Mouse (Mus musculus) G1E (cell line): ENCODE results near the gene Grin2a. TPM values are rescaled to one million over a fixed set of nuclear protein-coding genes. Genes with fewer than 3 reads are reported as not detected.

Source experiments
- ATAC-seq: 2 replicates; pipeline ENCODE4 v1.8.0; 2016; ENCODE audit warnings: mild to moderate bottlenecking; ENCODE audit not compliant: insufficient number of reproducible peaks, poor library complexity, low FRiP score, severe bottlenecking; ENCODE audit errors: extremely low read depth
- DNase-seq: peaks from one replicate; pipeline ENCODE4 v3.0.0; 2012; ENCODE audit warnings: low spot score
- H3K27me3 ChIP-seq: 2 replicates; pipeline ENCODE4 v1.6.1; 2012; ENCODE audit warnings: mild to moderate bottlenecking, low read length, inconsistent platforms; ENCODE audit not compliant: insufficient read depth
- H3K36me3 ChIP-seq: replicated peaks from 2 replicates; pipeline ENCODE3; 2012; ENCODE audit warnings: mild to moderate bottlenecking, inconsistent platforms
- H3K4me1 ChIP-seq: 2 replicates; pipeline ENCODE4 v1.6.1; 2012; ENCODE audit warnings: low read depth, low read length, inconsistent platforms, mixed read lengths; ENCODE audit not compliant: insufficient read depth
- H3K4me3 ChIP-seq: 2 replicates; pipeline ENCODE4 v1.5.1; 2012; ENCODE audit warnings: low read depth, mild to moderate bottlenecking, inconsistent platforms, low read length, moderate library complexity, mixed read lengths
- H3K9me3 ChIP-seq: replicated peaks from 2 replicates; pipeline ENCODE4 v1.6.1; 2012; ENCODE audit warnings: inconsistent platforms
- CTCF ChIP-seq: IDR thresholded peaks from 2 replicates; pipeline ENCODE4 v1.5.1; 2012; ENCODE audit warnings: low read depth, low read length, inconsistent platforms, mixed read lengths
- GATA1 ChIP-seq: IDR thresholded peaks from 2 replicates; pipeline ENCODE4 v1.6.1; 2012; ENCODE audit warnings: borderline replicate concordance, low read length, inconsistent platforms, mixed read lengths
- GATA2 ChIP-seq: IDR thresholded peaks from 2 replicates; pipeline ENCODE4 v1.6.1; 2012; ENCODE audit warnings: low read depth, low read length, inconsistent platforms, borderline replicate concordance
- POLR2AphosphoS5 ChIP-seq: IDR thresholded peaks from 2 replicates; pipeline ENCODE4 v1.6.1; 2012; ENCODE audit warnings: low read depth, low read length, inconsistent platforms; ENCODE audit not compliant: insufficient replicate concordance
- TAL1 ChIP-seq: conservative IDR thresholded peaks from 2 replicates; pipeline ENCODE4 v1.6.1; 2012; ENCODE audit warnings: low read depth, low read length, inconsistent platforms, mixed read lengths
- polyA plus RNA-seq: library from polyadenylated mRNA; stranded (reverse); fragments of >175 nt; gene quantifications from 2 replicates; pipeline ENCODE4 v1.2.3, GENCODE M21; 2012
- total RNA-seq, 2 experiments: library from RNA; stranded (forward) in 1 of 2; stranded (reverse) in 1 of 2; fragments of 200-1000 nt in 1 of 2; fragments of >200 nt in 1 of 2; fragmentation: Nextera tagmentation in 1 of 2; gene quantifications; 2 replicates each; pipeline ENCODE4 v1.2.3; 2014 to 2017

The Grin2a gene
- total and polyA plus RNA-seq, 3 experiments = 0.16 TPM; not detected in 2

DNA sequence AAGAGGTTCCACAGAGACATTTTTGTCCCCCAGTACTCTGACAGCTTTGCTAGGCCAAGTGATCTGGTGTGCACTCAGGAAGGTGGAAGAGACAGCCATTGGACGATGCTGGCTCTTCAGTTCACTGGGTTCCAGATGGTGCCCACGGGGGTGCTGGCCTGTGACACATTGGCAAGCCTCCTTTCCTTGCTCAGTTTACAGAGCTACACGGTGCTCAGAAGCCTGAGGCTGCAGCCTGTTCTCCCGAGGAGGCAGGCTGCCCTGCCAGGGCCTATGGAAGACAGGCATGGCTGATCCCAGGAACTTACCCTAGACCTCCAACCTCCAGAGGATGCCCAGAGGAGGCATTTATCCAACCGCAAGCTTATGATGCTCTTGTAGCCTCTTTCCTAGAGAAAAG lies 10.2 kb upstream of the Grin2a start:
- no peaks in the 10 kb centered on the region for H3K36me3 ChIP-seq
- TF ChIP-seq TAL1 = no peak
- no peak for TF ChIP-seq POLR2AphosphoS5
- no peak for TF ChIP-seq GATA1
- TF ChIP-seq GATA2 = no peak
- no peak for TF ChIP-seq CTCF
- no peak for ATAC-seq
- no peak for DNase-seq
- H3K4me1 ChIP-seq = no peaks in the 10 kb centered on the region
- H3K9me3 ChIP-seq = no peaks in the 10 kb centered on the region
- H3K4me3 ChIP-seq = no peak overlapping the region
- no peaks in the 10 kb centered on the region for H3K27me3 ChIP-seq

DNA sequence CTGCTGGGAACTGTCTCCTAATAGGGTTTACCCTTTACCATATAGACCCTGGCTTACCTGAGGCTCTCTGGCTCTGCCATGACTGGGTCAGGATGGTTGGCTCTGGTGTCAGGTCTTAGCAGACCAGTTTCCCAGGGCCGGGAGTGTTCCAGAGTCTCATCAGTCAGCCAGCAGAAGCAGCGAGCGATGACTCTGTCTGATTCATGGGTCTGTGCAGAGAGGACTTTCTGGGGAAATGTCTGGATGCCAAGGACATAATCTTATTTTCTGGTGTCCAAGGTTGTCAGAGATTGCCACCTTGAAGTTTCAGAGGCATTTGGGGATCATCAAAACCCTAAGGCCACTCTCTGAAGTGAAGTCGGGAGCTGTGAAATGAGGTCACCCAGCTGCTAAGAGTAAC lies 8.7 kb upstream of the Grin2a start:
- no peaks in the 10 kb centered on the region for H3K9me3 ChIP-seq
- ATAC-seq (no peak), DNase-seq (no peak)
- H3K36me3 ChIP-seq = no peaks in the 10 kb centered on the region
- no peak overlapping the region for H3K4me3 ChIP-seq
- no peak for TF ChIP-seq CTCF
- no peak for TF ChIP-seq TAL1
- no peak for TF ChIP-seq POLR2AphosphoS5
- TF ChIP-seq GATA1 = no peak
- no peak for TF ChIP-seq GATA2
- no peaks in the 10 kb centered on the region for H3K4me1 ChIP-seq
- no peaks in the 10 kb centered on the region for H3K27me3 ChIP-seq

DNA sequence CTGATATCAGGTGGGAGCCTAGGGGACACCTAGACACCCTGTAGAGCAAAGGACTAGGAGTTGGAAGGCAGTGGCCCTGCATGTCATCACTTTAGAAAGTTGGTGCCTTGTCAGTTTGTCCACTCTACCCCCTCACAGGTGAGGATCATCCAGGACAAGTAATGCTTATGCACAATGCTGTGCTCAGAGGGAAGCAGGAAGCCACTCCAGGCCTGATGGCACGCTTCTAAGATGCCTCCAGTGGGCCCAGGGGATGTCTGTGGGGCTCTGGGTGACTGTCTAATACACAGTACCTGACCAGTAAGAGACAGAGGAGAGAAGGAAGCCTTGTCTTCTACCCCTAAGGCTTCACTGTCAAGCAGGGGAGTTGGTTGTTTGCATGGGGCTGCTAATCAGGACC lies 7.6 kb upstream of the Grin2a start:
- no peaks in the 10 kb centered on the region for H3K4me1 ChIP-seq
- no peaks in the 10 kb centered on the region for H3K36me3 ChIP-seq
- H3K4me3 ChIP-seq = no peak overlapping the region
- no peaks in the 10 kb centered on the region for H3K27me3 ChIP-seq
- no peaks in the 10 kb centered on the region for H3K9me3 ChIP-seq
- no peak for TF ChIP-seq POLR2AphosphoS5
- no peak for TF ChIP-seq TAL1
- no peak for TF ChIP-seq GATA2
- no peak for TF ChIP-seq CTCF
- no peak for TF ChIP-seq GATA1
- ATAC-seq (no peak), DNase-seq (no peak)

DNA sequence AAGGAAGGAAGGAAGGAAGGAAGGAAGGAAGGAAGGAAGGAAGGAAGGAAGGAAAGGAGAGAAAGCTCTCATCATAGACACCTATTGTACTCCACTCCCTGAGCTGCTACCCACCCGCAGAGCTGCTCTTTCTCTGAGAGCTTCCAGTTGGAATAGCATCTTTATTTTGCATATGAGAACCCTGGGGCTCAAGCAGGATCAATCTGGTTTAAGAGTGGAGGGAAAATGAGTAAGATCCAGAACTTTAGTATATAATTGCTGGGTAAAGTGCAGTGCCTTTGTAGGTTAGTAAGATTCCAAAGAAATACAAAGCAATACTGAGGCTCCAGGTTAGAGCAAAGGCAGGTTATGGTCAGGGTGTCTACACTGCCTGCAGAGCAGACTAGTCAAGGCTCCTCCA lies 6.2 kb upstream of the Grin2a start:
- no peak for DNase-seq
- Histone ChIP-seq H3K9me3 (no peaks in the 10 kb centered on the region), H3K36me3 (no peaks in the 10 kb centered on the region), H3K27me3 (no peaks in the 10 kb centered on the region), H3K4me3 (no peak overlapping the region), H3K4me1 (no peaks in the 10 kb centered on the region)
- ATAC-seq = no peak
- no peak for TF ChIP-seq GATA1
- no peak for TF ChIP-seq TAL1
- no peak for TF ChIP-seq POLR2AphosphoS5
- no peak for TF ChIP-seq CTCF
- TF ChIP-seq GATA2 = no peak

DNA sequence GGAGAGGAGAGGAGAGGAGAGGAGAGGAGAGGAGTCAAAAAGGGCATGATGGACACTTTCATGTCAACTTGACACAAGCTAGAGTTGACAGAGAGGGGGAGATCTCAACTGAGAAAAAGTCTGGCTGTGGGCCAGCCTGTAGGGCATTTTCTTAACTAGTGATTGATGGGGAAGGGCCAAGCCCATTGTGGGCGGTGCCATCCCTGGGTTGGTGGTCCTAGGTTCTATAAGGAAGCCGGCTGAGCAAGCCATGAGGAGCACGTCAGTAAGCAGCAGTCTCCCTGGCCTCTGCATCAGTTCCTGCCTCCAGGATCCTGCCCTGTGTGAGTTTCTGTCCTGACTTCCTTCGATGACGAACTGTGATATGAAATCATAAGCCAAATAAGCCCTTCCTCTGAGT lies 4.6 kb upstream of the Grin2a start:
- TF ChIP-seq CTCF (no peak), GATA2 (no peak), POLR2AphosphoS5 (no peak), GATA1 (no peak), TAL1 (no peak)
- DNase-seq (no peak), ATAC-seq (no peak)
- no peaks in the 10 kb centered on the region for H3K36me3 ChIP-seq
- no peaks in the 10 kb centered on the region for H3K4me1 ChIP-seq
- no peaks in the 10 kb centered on the region for H3K27me3 ChIP-seq
- no peak overlapping the region for H3K4me3 ChIP-seq
- peaks cover 9% of the 10 kb centered on the region for H3K9me3 ChIP-seq

DNA sequence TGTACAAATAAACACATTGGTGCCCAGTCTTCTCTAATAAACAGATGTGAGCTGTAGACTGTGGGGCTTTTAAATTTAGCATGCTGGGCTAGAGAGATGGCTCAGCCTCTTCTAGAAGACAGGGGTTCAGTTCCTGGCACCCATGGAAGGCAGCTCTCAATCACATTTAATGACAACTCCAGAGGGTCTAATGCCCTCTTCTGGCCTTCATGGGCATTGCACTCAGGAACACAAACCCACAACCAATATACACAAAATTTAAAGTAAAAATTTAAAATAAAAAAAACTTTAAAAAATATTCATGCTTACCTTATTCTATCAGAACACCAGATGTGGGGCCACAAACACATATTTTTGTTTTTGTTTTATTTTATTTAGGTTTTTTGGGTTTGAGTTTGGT lies 2.6 kb upstream of the Grin2a start:
- H3K27me3 ChIP-seq = no peaks in the 10 kb centered on the region
- H3K36me3 ChIP-seq = no peaks in the 10 kb centered on the region
- H3K4me1 ChIP-seq = no peaks in the 10 kb centered on the region
- H3K4me3 ChIP-seq = no peak overlapping the region
- DNase-seq (no peak), ATAC-seq (no peak)
- peaks cover 26% of the 10 kb centered on the region for H3K9me3 ChIP-seq
- TF ChIP-seq CTCF = no peak
- no peak for TF ChIP-seq GATA1
- TF ChIP-seq TAL1 = no peak
- no peak for TF ChIP-seq POLR2AphosphoS5
- TF ChIP-seq GATA2 = no peak

DNA sequence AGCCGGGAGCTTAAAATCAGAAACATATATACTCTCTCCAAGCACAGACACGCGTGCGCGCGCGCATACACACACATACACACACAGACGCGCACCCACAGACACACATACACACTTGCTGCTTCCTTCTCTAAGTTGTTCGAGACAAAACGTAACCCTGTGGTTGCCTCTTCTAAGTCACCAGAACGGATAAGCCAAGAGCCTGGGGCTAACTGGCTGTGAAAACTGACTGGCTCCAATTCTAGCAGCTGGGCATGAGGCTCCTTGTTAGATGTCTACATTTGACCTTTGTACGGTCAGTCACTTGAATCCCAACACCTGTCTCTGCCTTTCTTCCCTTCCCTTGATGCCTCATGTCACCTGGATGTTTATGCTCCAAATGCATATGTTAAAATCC lies 452 bp upstream of the Grin2a start:
- H3K4me1 ChIP-seq = no peaks in the 10 kb centered on the region
- H3K4me3 ChIP-seq = no peak overlapping the region
- no peak for ATAC-seq
- H3K9me3 ChIP-seq = peaks cover 28% of the 10 kb centered on the region
- H3K36me3 ChIP-seq = no peaks in the 10 kb centered on the region
- H3K27me3 ChIP-seq = no peaks in the 10 kb centered on the region
- DNase-seq = no peak
- TF ChIP-seq TAL1 (no peak), POLR2AphosphoS5 (no peak), GATA2 (no peak), CTCF (no peak), GATA1 (no peak)
